Mouse (Mus musculus) A20 (cell line): ENCODE data around the gene Adgrf5.
"Not testable (repeated sequence)": the region's sequence is repeated elsewhere in the genome, so short reads cannot be mapped to it uniquely, and the experiment has no call there.

Experiments
- DNase-seq: peaks from one replicate; pipeline ENCODE4 v3.0.0-alpha.2; 2011; ENCODE audit warnings: low read depth, low spot score

Gene Adgrf5

DNA sequence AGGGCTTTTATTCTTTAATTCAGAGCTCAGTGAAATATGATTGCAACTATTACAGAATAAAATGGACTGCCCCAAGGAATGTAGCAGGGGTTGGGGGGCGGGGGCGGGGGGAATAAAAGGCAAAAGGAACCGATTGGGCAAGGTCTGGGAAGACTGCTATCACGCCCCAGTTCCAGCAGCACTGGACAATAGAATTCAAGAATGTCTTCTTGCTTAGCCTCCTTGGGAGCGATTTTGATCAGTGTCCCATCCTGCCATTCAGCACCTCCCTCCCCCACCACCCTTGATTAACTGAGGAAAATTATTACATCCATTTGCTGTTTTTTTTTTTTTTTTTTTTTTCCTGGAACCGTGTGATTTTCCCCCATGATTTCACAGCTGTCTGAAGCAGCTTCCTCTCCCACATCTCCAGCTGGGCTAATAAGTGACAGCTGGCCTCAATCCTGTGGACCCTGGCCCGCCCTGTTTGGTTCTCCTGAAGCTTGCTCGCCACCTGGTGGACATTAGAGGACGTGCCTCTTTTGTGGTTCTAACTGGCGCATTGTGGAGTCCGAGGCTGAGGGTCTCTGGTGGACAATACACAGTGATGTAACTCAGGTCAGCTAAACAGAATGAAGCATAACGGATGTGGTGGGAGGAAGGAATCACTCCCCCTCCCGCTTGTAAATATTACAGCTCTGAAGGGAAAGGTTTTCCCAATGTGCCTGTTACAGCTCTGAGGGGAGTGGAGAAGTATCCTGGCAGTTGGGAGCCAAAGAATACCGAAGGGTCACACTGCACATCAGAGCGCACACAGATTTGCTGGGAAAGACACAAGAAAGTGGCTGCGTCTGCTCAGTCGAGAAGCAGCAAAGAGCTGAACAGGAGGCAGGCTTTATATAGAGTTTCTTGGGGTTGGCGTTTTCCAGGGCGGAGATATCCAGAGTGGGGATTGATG lies 100.3 kb downstream of the Adgrf5 start:
- DNase-seq = peak; percentile 31

DNA sequence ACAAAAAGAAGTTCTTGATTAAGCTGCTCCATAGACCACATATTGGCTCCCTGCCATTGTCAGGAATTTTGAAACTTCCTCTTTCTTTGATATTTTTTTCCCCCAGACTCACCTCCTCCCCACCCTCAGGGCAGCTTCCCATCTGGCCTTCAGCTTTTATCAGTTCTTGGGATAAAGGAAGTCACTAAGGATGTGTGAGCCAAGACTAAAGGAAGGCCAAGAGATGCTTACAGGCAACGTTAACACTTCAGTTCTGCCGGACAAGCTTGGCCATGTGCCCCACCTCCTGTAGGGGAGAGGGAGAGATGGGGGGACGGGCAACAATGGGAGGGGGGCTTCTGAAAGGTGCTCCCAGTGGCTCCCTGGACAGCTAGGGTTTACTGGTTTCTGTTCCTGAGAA lies 109.8 kb downstream of the Adgrf5 start:
- DNase-seq = no peak

DNA sequence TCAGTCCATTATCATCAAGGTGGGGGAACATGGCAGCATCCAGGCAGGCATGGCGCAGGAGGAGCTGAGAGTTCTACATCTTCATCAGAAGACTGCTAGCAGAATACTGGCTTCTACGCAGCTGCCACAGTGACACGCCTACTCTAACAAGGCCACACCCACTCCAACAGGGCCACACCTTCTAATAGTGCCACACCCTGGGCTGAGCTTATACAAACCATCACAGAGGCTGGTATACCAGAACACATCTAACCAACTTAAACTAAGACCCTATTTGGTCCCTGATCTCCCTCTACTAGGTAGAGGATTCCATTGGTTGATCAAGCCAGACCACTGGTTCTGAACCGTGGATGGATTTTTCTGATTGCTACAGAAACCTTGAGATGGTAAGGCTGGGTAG lies 112.3 kb downstream of the Adgrf5 start:
- peak; percentile 4 for DNase-seq

DNA sequence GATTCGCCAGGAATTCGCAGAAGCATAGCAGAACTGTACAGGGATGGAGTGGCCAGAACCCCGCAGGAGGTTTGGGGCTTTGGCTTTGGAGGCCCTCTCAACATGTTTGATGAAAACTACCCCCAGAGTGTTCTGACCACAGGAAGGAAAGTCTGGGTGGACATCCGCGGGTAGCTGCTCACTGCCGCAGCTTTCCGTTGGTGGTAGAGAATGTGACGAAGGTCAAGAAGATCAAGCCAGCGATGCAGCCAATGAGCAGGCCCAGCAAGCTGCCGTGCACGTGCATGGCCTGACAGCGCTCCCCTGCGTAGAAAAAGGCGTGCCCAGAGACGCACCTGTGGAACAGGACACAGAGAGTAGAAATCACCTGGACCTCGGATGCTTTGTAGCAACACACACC lies 114.5 kb downstream of the Adgrf5 start:
- DNase-seq = no peak

DNA sequence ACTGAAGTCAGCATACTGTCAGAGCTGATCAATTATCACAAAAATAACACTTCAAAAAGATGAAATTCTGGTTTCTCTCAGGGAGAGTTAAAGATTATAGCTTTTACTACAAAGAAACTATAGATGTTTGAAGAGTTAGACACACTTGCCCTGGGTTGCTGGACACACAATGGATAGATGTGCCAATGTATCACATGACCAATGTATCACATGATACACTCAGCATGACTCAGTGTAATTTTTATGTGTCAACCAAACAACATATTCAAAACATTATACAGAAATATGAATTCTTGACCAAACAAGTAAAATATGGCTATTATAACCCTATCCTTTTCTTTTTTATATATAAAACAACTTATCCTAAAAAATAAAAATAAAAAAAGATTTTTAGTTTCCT lies 117.4 kb downstream of the Adgrf5 start:
- DNase-seq = no peak

DNA sequence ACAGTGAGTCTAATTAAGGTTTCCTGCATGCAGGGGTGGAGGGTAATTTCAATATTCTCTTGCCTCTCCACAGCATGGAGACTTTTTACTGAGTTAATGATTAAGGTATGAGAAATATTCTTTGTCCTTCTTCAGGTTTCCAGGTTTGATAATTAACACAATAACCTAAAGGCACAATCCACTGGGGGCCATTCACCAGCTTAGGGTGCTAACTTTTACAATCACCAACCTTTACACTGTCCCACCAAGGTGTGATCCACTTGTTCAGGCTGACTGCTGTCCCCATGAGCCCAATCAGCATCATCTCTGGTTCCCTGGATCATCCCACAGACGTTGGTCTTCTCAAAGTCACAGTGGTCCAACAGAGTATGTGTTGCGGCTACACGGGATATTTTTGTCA lies 125.7 kb downstream of the Adgrf5 start:
- no peak for DNase-seq

DNA sequence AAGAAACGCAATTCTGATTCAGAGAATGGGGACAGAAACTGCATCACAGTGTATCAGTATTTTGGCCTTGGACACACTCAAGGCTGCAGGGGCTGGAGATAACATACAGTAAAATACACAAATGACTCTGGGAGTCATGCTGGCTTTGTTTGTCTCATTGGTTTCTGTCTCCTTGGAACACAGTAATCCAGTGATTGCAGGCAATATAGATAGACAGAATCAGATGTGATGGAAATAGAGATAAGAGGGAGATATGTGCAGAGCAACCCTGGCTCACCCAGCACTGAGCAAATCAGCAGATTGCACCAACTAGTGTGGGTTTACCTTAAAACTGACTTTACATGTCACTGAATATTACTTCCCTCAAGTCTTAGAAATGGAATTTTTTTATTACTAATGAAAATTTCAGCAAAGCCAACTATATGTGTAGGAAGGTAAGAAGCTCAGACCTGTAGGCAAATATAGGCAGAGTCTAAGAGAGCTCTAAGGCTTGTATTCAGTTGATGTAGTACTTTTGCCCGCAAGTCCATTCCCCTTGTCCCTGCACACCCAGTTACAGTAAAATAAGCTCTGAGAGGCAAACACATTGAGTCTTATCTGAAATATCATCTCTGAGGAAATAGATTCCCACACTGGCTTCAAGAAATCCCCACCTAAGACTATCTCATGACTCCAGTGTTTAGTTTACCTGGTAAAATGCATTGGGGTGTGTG lies 128.3 kb downstream of the Adgrf5 start:
- DNase-seq = no peak

DNA sequence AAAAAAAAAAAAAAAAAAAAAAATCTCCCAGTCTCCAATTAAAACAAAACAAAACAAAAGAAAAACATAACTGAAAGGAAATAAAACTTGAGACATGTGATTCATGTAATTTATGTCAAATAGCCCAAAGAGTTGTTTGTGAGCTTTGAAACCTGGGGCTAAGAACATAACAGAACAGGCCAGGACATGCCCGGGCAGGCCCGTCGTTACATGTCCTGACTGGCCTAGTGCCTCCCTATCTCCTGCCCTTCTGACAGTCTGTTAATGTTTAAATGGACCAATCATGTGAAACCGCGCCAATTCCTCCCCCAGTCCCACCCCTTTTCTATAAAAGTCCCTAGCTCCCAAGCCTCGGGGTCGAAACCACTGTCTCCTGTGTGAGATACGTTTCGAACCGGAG lies 130.1 kb downstream of the Adgrf5 start:
- not testable (repeated sequence) for DNase-seq

DNA sequence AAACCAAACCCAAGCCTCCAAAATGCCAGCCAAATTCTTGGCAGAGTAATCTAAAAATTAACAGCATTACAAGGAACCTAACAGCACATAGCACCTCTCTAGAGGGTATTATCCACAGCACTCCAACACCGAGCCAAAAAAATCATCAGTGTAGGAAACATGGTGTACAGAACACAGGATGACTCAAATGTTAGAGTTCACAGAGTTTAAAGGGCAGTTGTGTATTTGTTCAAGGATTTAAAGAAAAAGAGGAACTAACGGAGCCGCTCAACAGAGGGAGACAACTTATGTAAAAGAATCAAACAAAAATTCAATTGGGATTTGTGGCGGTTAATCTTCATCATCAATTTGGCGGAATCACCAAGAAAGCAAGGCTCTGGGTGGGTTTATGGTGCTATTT lies 135.3 kb downstream of the Adgrf5 start:
- DNase-seq = no peak

DNA sequence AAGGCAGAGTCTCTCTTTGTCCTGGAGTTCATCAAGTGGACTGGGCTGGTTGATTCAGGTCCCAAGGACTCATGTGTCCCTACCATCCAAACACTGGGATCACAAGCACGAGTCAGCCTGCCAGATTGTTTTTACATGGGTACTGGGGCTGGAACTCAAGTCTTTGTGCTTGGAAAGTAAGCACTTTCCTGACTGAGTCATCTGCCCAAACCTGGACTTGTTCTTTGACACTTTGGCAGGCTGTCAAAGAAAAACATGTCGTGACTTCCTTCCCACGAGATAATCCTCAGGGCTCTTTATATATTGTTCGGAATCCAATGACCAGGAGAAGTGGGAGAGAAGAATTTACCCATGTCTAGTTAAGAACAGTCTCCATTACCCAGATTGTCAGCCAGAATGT lies 137.3 kb downstream of the Adgrf5 start:
- DNase-seq = no peak

DNA sequence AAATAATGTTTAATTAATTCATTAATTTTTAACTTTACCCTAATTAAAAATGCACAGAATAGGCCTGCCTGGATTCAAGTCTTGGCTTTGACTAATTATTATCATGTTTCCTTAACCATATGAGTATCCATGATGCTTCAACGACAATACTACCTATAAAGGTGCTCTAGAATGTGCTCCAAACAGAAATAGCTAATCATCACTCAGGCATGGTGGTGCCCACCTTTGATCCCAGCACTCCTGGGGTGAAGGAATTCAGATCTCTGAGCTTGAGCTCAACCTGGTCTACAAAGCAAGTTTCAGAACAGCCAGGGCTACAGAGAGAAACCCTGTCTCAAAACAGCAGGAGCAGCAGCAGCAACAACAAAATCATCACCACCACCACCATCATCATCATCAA lies 140.3 kb downstream of the Adgrf5 start:
- no peak for DNase-seq

DNA sequence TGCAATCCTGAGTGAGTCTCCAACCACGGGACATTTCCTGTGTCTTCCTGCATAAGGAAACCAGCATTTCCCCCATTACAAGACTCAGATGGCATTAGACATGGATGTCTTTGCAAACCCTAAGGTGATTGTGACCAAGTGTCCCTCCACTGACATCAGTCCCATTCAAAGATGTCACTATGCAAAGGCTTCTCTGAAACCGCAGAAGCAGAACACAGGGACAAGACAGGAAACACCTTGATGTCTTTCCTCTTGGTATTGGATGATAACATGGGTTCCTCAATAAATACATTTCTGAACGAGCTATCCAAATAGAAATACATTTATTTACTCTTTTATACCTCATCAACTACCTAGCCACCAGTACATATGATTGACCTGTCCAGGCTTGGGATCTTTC lies 141.0 kb downstream of the Adgrf5 start:
- DNase-seq = no peak

DNA sequence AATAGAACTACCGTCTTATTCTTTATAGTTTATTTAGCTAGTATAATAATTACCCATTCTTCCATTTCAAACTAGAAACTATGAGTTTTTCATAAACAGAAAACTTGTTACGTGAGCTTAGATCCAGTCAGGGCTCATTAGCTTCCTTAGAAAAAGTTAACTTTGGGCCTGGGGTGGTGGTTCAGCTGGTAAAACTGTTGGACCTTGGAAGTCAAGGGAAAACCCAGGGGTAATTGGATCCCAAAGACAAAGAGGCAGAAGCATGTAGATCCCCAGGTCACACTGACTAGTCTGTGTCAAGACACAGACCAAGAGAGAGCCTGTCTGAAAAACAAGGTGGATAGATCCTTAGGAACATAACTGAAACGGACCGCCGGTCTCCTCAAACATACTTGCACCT lies 141.4 kb downstream of the Adgrf5 start:
- no peak for DNase-seq

DNA sequence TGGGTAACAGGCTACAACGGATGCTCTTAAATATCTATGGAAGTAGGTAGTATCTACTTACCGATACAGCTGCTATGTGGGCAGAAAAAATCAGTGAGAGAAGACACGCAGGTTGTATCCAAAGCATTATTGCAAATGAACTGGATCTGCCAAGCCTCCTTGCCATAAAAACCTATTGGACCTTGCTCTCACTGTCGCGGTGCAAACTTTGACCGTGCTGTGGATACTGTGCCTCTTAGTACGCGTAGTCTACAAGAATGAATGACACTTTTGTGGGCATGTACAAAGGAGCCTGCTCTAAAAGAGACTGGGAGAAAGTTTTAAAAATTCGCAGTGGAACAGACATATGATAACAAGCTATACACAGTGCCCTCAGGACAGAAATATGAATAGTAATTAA lies 142.3 kb downstream of the Adgrf5 start, which contains the start of gene Mep1a:
Gene Mep1a (minus strand): TSS at position 221 of the 400 bp plus-strand sequence.
- no peak for DNase-seq

DNA sequence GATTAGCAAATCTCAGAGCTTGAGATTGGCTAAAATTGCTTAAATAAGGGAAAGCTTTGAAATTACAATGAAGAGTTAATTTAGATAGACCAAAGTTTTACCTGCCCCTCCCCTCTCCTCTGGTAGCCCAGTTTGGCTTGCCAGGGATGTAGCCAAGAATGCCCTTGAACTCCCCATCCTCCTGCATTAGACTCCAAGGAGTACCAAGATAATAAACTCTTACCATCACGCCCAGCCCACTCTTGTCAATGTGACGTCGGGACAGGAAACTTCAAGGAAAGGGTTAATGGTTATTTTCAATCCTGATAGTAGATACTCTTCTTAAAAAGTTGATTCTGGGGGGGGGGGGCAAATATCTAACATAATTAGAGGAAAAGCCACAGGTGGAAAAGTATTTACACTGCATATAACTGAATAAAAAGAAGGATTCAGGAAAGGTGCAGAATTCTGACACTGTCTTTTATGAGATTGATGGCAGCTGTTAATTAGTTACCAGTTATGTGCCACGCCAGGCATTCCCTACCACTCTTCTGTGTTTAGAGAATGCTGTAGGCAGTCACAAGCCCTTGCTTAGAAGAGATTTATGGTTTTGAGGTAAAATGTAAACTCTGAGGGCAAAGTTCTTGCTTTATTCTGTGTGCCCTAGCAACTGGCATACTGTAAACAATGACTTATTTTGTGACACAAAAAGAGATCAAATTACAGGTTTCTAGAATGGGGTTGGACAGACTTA lies 143.8 kb downstream of the Adgrf5 start:
- no peak for DNase-seq

DNA sequence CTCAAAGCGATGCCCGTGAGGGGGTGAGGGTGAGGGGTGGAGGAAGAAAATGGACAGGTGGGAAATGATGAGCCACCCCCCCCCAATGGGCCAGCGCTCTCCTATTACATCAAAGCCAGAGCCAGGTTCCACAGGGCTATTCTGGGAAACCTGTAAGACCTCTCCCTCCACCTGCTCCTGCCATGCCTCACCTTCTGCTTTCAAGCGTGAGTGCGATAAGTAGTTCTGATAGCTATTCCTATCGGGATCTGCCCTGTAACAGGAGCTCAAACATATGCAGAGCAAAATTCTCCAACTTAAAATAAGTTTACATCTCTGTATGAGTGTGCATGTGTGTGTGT lies 144.3 kb downstream of the Adgrf5 start:
- DNase-seq = no peak
